Mouse (Mus musculus) limb, embryonic 13.5 days (tissue): ENCODE data around the gene Mal. TPM values are rescaled to one million over a fixed set of nuclear protein-coding genes. Genes with fewer than 3 reads are reported as not detected.

Experiments
- ATAC-seq: fragments of 200-750 bp; cut with Nextera tagmentation; 2 replicates; pipeline ENCODE4 v1.8.0; 2017; ENCODE audit warnings: low read depth, moderate number of reproducible peaks, moderate TSS enrichment; ENCODE audit not compliant: low FRiP score
- H3K27ac ChIP-seq: fragments of 300-500 bp; sonication (generic); 2 replicates; pipeline ENCODE4 v1.5.1; 2015; ENCODE audit warnings: inconsistent platforms, mild to moderate bottlenecking, moderate library complexity
- H3K27me3 ChIP-seq: fragments of 300-500 bp; sonication (generic); 2 replicates; pipeline ENCODE4 v1.6.1; 2015; ENCODE audit warnings: mild to moderate bottlenecking, inconsistent platforms
- H3K36me3 ChIP-seq: fragments of 300-500 bp; sonication (generic); 2 replicates; pipeline ENCODE4 v1.6.1; 2015; ENCODE audit warnings: inconsistent platforms, mild to moderate bottlenecking, moderate library complexity
- H3K4me1 ChIP-seq: fragments of 300-500 bp; sonication (generic); 2 replicates; pipeline ENCODE4 v1.6.1; 2015; ENCODE audit warnings: inconsistent platforms
- H3K4me2 ChIP-seq: fragments of 300-500 bp; sonication (generic); replicated peaks from 2 replicates; pipeline ENCODE4 v1.6.1; 2015; ENCODE audit warnings: inconsistent platforms, mild to moderate bottlenecking, moderate library complexity
- H3K4me3 ChIP-seq: fragments of 300-500 bp; sonication (generic); 2 replicates; pipeline ENCODE4 v1.5.1; 2015; ENCODE audit warnings: moderate library complexity, mild to moderate bottlenecking, inconsistent platforms
- H3K9ac ChIP-seq: fragments of 300-500 bp; sonication (generic); 2 replicates; pipeline ENCODE4 v1.6.1; 2015; ENCODE audit warnings: mild to moderate bottlenecking, inconsistent platforms
- H3K9me3 ChIP-seq: fragments of 300-500 bp; sonication (generic); 2 replicates; pipeline ENCODE4 v1.6.1; 2016; ENCODE audit warnings: inconsistent platforms
- WGBS: fragments of 180-500 bp; shearing (Covaris S2); methylation state at CpG from one replicate; pipeline ENCODE4 v1.1.7; 2015; 5-methylcytosine and 5-hydroxymethylcytosine counted together
- polyA plus RNA-seq: library from polyadenylated mRNA; unstranded; fragments of >200 nt; fragmentation: Nextera tagmentation; extraction: Ambion mirVana; gene quantifications from 2 replicates; pipeline ENCODE4 v1.2.1, GENCODE M21; 2015

Gene Mal
- polyA plus RNA-seq, 1 experiment from 2014 or later: 1.6 TPM

- ATAC-seq: no peak
- H3K27me3 ChIP-seq: peaks cover 51% of the 10 kb centered on the region
- no peaks in the 10 kb centered on the region for H3K4me1 ChIP-seq
- no peak overlapping the region for H3K4me3 ChIP-seq
- no peaks in the 10 kb centered on the region for H3K9me3 ChIP-seq
- H3K36me3 ChIP-seq: no peaks in the 10 kb centered on the region
- no peak overlapping the region for H3K4me2 ChIP-seq
- no peak overlapping the region for H3K9ac ChIP-seq
- 64% methylated on average over 5 of the region's 5 CpGs for WGBS
- H3K27ac ChIP-seq: no peak overlapping the region
These were observed 6.6 kb downstream of the Mal start for GRCm38 (mm10) chr2:127649921-127650320.

GRCm38 (mm10) chr2:127648145-127648544 lies 8.3 kb downstream of the Mal start:
- no peak overlapping the region for H3K4me2 ChIP-seq
- no peaks in the 10 kb centered on the region for H3K9me3 ChIP-seq
- no peak overlapping the region for H3K4me3 ChIP-seq
- ATAC-seq: no peak
- H3K27me3 ChIP-seq: peaks cover 34% of the 10 kb centered on the region
- no peak overlapping the region for H3K9ac ChIP-seq
- peaks cover 17% of the 10 kb centered on the region for H3K4me1 ChIP-seq
- WGBS: 88% methylated on average over 6 of the region's 6 CpGs
- H3K36me3 ChIP-seq: no peaks in the 10 kb centered on the region
- no peak overlapping the region for H3K27ac ChIP-seq

GRCm38 (mm10) chr2:127646875-127647274 lies 9.6 kb downstream of the Mal start:
- peaks cover 21% of the 10 kb centered on the region for H3K27me3 ChIP-seq
- H3K4me2 ChIP-seq: no peak overlapping the region
- no peak for ATAC-seq
- H3K27ac ChIP-seq: no peak overlapping the region
- H3K36me3 ChIP-seq: no peaks in the 10 kb centered on the region
- 75% methylated on average over 5 of the region's 5 CpGs for WGBS
- no peak overlapping the region for H3K9ac ChIP-seq
- H3K4me1 ChIP-seq: peaks cover 17% of the 10 kb centered on the region
- no peak overlapping the region for H3K4me3 ChIP-seq
- H3K9me3 ChIP-seq: no peaks in the 10 kb centered on the region

- peaks cover 17% of the 10 kb centered on the region for H3K4me1 ChIP-seq
- no peaks in the 10 kb centered on the region for H3K36me3 ChIP-seq
- H3K27ac ChIP-seq: peak overlapping the region; percentile 34; the same call in 1 of the 2 replicates
- H3K4me2 ChIP-seq: peak overlapping the region; percentile 36
- no peak overlapping the region for H3K4me3 ChIP-seq
- WGBS: 39% methylated on average over 19 of the region's 19 CpGs
- no peaks in the 10 kb centered on the region for H3K9me3 ChIP-seq
- peak; percentile 76 for ATAC-seq
- no peaks in the 10 kb centered on the region for H3K27me3 ChIP-seq
- 0 out of 2 replicates have a peak overlapping the region, but pooled peaks have one; percentile 21 for H3K9ac ChIP-seq
These were observed 12.5 kb downstream of the Mal start for GRCm38 (mm10) chr2:127643728-127644704.

- Histone ChIP-seq H3K36me3 (no peaks in the 10 kb centered on the region), H3K9me3 (no peaks in the 10 kb centered on the region), H3K4me3 (no peak overlapping the region), H3K4me2 (no peak overlapping the region), H3K4me1 (peaks cover 8% of the 10 kb centered on the region), H3K27ac (no peak overlapping the region), H3K27me3 (no peaks in the 10 kb centered on the region), H3K9ac (no peak overlapping the region)
- no peak for ATAC-seq
- WGBS: 77% methylated on average over 9 of the region's 9 CpGs
These were observed 17.5 kb downstream of the Mal start for GRCm38 (mm10) chr2:127638973-127639372.

GRCm38 (mm10) chr2:127635581-127635980 lies 20.9 kb downstream of the Mal start:
- no peaks in the 10 kb centered on the region for H3K9me3 ChIP-seq
- no peaks in the 10 kb centered on the region for H3K36me3 ChIP-seq
- H3K4me2 ChIP-seq: no peak overlapping the region
- 54% methylated on average over 6 of the region's 6 CpGs for WGBS
- no peaks in the 10 kb centered on the region for H3K4me1 ChIP-seq
- ATAC-seq: no peak
- no peak overlapping the region for H3K4me3 ChIP-seq
- no peak overlapping the region for H3K9ac ChIP-seq
- H3K27me3 ChIP-seq: no peaks in the 10 kb centered on the region
- no peak overlapping the region for H3K27ac ChIP-seq

GRCm38 (mm10) chr2:127632601-127633000 lies 23.9 kb downstream of the Mal start:
- no peak overlapping the region for H3K4me3 ChIP-seq
- H3K4me2 ChIP-seq: no peak overlapping the region
- WGBS: 59% methylated on average over 2 of the region's 2 CpGs
- no peaks in the 10 kb centered on the region for H3K27me3 ChIP-seq
- no peaks in the 10 kb centered on the region for H3K4me1 ChIP-seq
- H3K9ac ChIP-seq: no peak overlapping the region
- no peak overlapping the region for H3K27ac ChIP-seq
- no peaks in the 10 kb centered on the region for H3K36me3 ChIP-seq
- H3K9me3 ChIP-seq: no peaks in the 10 kb centered on the region
- no peak for ATAC-seq

- ATAC-seq: no peak
- 72% methylated on average over 6 of the region's 6 CpGs for WGBS
- H3K4me2 ChIP-seq: no peak overlapping the region
- H3K4me3 ChIP-seq: no peak overlapping the region
- H3K27ac ChIP-seq: no peak overlapping the region
- H3K36me3 ChIP-seq: no peaks in the 10 kb centered on the region
- H3K9ac ChIP-seq: no peak overlapping the region
- H3K9me3 ChIP-seq: no peaks in the 10 kb centered on the region
- H3K4me1 ChIP-seq: no peaks in the 10 kb centered on the region
- no peaks in the 10 kb centered on the region for H3K27me3 ChIP-seq
These were observed 28.4 kb downstream of the Mal start for GRCm38 (mm10) chr2:127627990-127628570.

GRCm38 (mm10) chr2:127627354-127627753 lies 29.1 kb downstream of the Mal start:
- WGBS: 75% methylated on average over 6 of the region's 6 CpGs
- Histone ChIP-seq H3K27me3 (no peaks in the 10 kb centered on the region), H3K27ac (no peak overlapping the region), H3K9me3 (no peaks in the 10 kb centered on the region), H3K4me1 (no peaks in the 10 kb centered on the region), H3K4me2 (no peak overlapping the region), H3K36me3 (no peaks in the 10 kb centered on the region), H3K9ac (no peak overlapping the region), H3K4me3 (no peak overlapping the region)
- no peak for ATAC-seq

GRCm38 (mm10) chr2:127625659-127626058 lies 30.8 kb downstream of the Mal start:
- ATAC-seq: no peak
- Histone ChIP-seq H3K9ac (no peak overlapping the region), H3K4me1 (no peaks in the 10 kb centered on the region), H3K36me3 (no peaks in the 10 kb centered on the region), H3K4me3 (no peak overlapping the region), H3K9me3 (no peaks in the 10 kb centered on the region), H3K27ac (no peak overlapping the region), H3K4me2 (no peak overlapping the region), H3K27me3 (no peaks in the 10 kb centered on the region)
- WGBS: 71% methylated on average over 5 of the region's 5 CpGs

GRCm38 (mm10) chr2:127624786-127625185 lies 31.7 kb downstream of the Mal start:
- no peak overlapping the region for H3K9ac ChIP-seq
- H3K4me1 ChIP-seq: no peaks in the 10 kb centered on the region
- no peak overlapping the region for H3K4me3 ChIP-seq
- ATAC-seq: no peak
- no peaks in the 10 kb centered on the region for H3K9me3 ChIP-seq
- H3K27ac ChIP-seq: no peak overlapping the region
- H3K4me2 ChIP-seq: no peak overlapping the region
- H3K36me3 ChIP-seq: no peaks in the 10 kb centered on the region
- H3K27me3 ChIP-seq: no peaks in the 10 kb centered on the region
- whole genome bisulfite sequencing: 85% methylated on average over 2 of the region's 2 CpGs

GRCm38 (mm10) chr2:127622065-127622464 lies 34.4 kb downstream of the Mal start:
- H3K4me3 ChIP-seq: no peak overlapping the region
- no peak overlapping the region for H3K9ac ChIP-seq
- WGBS: 24% methylated on average over 3 of the region's 3 CpGs
- no peaks in the 10 kb centered on the region for H3K27me3 ChIP-seq
- H3K4me2 ChIP-seq: no peak overlapping the region
- H3K36me3 ChIP-seq: no peaks in the 10 kb centered on the region
- no peak overlapping the region for H3K27ac ChIP-seq
- no peaks in the 10 kb centered on the region for H3K4me1 ChIP-seq
- ATAC-seq: no peak
- H3K9me3 ChIP-seq: no peaks in the 10 kb centered on the region
